Mouse (Mus musculus) kidney, adult 2 months (tissue): Measurements from ENCODE around the gene C130032M10Rik.

Source experiments
- CTCF ChIP-seq: fragments of 200-500 bp; conservative IDR thresholded peaks from 2 replicates; pipeline ENCODE4 v1.5.1; 2011; ENCODE audit warnings: low read depth, mild to moderate bottlenecking, control low read depth, low read length, moderate library complexity, mixed read lengths; ENCODE audit not compliant: insufficient read depth, insufficient read length
- POLR2A ChIP-seq: fragments of 200-500 bp; IDR thresholded peaks from one replicate; pipeline ENCODE4 v1.6.1; 2011; ENCODE audit warnings: low read depth, low read length, control low read depth

DNA sequence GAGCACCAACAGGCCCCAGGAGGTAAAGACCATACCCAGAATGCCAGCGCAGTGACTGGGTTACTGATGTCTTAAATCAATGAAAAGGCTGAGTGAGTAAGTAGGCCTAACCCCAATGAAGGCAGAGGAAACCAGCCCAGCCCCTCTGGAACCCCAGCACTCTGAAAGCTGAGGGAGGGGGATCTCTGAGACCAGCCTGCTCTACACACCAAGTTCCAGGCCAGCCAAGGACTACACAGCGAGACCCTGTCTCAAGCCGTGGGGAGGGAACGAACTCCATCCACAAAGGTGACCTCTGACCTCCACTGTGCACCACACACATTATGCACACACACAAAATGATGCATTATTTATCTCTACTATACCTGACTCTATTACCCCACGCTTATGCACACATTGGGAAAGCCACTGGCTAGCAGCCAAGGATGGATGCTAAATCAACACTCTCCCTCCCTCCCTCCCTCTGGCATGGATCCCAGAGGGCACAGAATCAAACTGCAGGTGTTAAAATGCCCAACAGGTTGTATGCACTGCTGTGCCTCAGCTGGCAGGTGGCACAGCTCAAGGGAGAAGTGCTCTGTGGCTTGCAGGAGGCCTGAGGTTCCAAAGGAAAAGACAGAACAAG, 39.0 kb downstream of the C130032M10Rik start:
- no peak for TF ChIP-seq CTCF
- no peak for TF ChIP-seq POLR2A
